ENCODE assay signal across 19 mouse cellular contexts in genomic region chr9:9027445-9027844, GRCm38 (mm10). TPM values are rescaled to one million over a fixed set of nuclear protein-coding genes. Genes with fewer than 3 reads are reported as not detected.
DNase-seq lines count a peak whose midpoint lies in the region; ATAC-seq and TF ChIP-seq lines count a peak whose summit lies in the region.
"Had no signal": no experiment of that assay in that cellular context is flagged by ENCODE, and none has a peak within 500 bp of the region (broad histone marks: within the 10 kb centered on the region; RNA-seq: fewer than 3 reads in every experiment).

No protein-coding gene starts in this region.

- no peaks in the 10 kb centered on the region; the same call in 1 of the 2 replicates for H3K36me3 ChIP-seq in lung, embryonic 14.5 days (ENCODE audit: insufficient read depth)
- no peaks in the 10 kb centered on the region for H3K36me3 ChIP-seq in midbrain, embryonic 13.5 days
- H3K36me3 ChIP-seq in heart, embryonic 11.5 days (ENCODE audit: control insufficient read depth, insufficient read depth, low read length): no peaks in the 10 kb centered on the region

- no peak overlapping the region for H3K9ac ChIP-seq in lung, embryonic 14.5 days
- no peak overlapping the region for H3K9ac ChIP-seq in midbrain, embryonic 13.5 days (replicated peaks)
- no peak overlapping the region for H3K9ac ChIP-seq in heart, embryonic 11.5 days (ENCODE audit: low read depth, low read length)
- H3K9ac ChIP-seq: liver, postnatal 0 days had no signal

- WGBS in lung, embryonic 14.5 days: 26% methylated on average over 5 of the region's 5 CpGs
- WGBS in midbrain, embryonic 13.5 days: 2% methylated on average over 5 of the region's 5 CpGs
- 20% methylated on average over 5 of the region's 5 CpGs for WGBS in heart, embryonic 11.5 days (ENCODE audit: insufficient replicate concordance)

- DNase-seq in lung, embryonic 14.5 days: peak; percentile 9
- DNase-seq in lung, postnatal 36 days: no peak
- DNase-seq in ZHBTc4 (ENCODE audit: low read depth, low spot score): peak; percentile 81
- DNase-seq in embryo, embryonic 9.5 days (ENCODE audit: extremely low spot score): peak; percentile 21
- DNase-seq in spleen, adult 18-20 months: no peak
- DNase-seq: adrenal gland, adult 2 months; cerebellum, postnatal 10 days; kidney, postnatal 36 days; left cerebral cortex, postnatal 4 days; liver, postnatal 0 days; right cerebral cortex, postnatal 25 days had no signal

- H3K27ac ChIP-seq in lung, embryonic 14.5 days (ENCODE audit: low read depth): no peak overlapping the region
- H3K27ac ChIP-seq in midbrain, embryonic 13.5 days: no peak overlapping the region
- H3K27ac ChIP-seq in heart, embryonic 11.5 days (ENCODE audit: low read depth, low read length): no peak overlapping the region
- H3K27ac ChIP-seq: macrophage had no signal

- no peaks in the 10 kb centered on the region for H3K27me3 ChIP-seq in lung, embryonic 14.5 days (ENCODE audit: insufficient read depth, low read length)
- no peaks in the 10 kb centered on the region for H3K27me3 ChIP-seq in midbrain, embryonic 13.5 days
- no peaks in the 10 kb centered on the region for H3K27me3 ChIP-seq in heart, embryonic 11.5 days (ENCODE audit: control insufficient read depth, insufficient read depth, low read length)
- H3K27me3 ChIP-seq: Patski had no signal

- H3K4me1 ChIP-seq in lung, embryonic 14.5 days (ENCODE audit: insufficient read depth): no peaks in the 10 kb centered on the region
- H3K4me1 ChIP-seq in midbrain, embryonic 13.5 days (replicated peaks): peaks cover 9% of the 10 kb centered on the region
- no peaks in the 10 kb centered on the region for H3K4me1 ChIP-seq in heart, embryonic 11.5 days (ENCODE audit: control insufficient read depth, insufficient read depth, low read length)

- H3K4me3 ChIP-seq in lung, embryonic 14.5 days (ENCODE audit: low read depth, low read length): no peak overlapping the region
- no peak overlapping the region for H3K4me3 ChIP-seq in midbrain, embryonic 13.5 days (replicated peaks)
- H3K4me3 ChIP-seq in heart, embryonic 11.5 days (ENCODE audit: low read depth, low read length): no peak overlapping the region
- H3K4me3 ChIP-seq: erythroblast, embryonic 14.5 days had no signal

- no peaks in the 10 kb centered on the region for H3K9me3 ChIP-seq in lung, embryonic 14.5 days (ENCODE audit: low read depth, low read length)
- no peaks in the 10 kb centered on the region for H3K9me3 ChIP-seq in midbrain, embryonic 13.5 days
- no peaks in the 10 kb centered on the region for H3K9me3 ChIP-seq in heart, embryonic 11.5 days (replicated peaks; ENCODE audit: control insufficient read depth, low read length)

- no peak for ATAC-seq in lung, embryonic 14.5 days (ENCODE audit: insufficient read depth)
- ATAC-seq in midbrain, embryonic 13.5 days: 0 out of 2 replicates have a peak, but pooled peaks have one; percentile 55
- ATAC-seq in heart, embryonic 11.5 days (replicated peaks; ENCODE audit: insufficient number of reproducible peaks, low FRiP score, low TSS enrichment): no peak
- ATAC-seq: CD4-positive, CD25-positive, alpha-beta regulatory T cell, adult 4 months; liver, postnatal 0 days; Patski had no signal

- no peak for TF ChIP-seq CTCF in lung, embryonic 14.5 days (IDR thresholded peaks at IDR 0.05; ENCODE audit: low read depth)

- no peak overlapping the region for H3K4me2 ChIP-seq in lung, embryonic 14.5 days
- no peak overlapping the region for H3K4me2 ChIP-seq in midbrain, embryonic 13.5 days (replicated peaks)
- no peak overlapping the region for H3K4me2 ChIP-seq in heart, embryonic 11.5 days

RNA-seq across cellular contexts. Expression of gene Gm16485, which starts 55.9 kb away (rescaled TPM):
- polyA plus RNA-seq in lung, embryonic 14.5 days (2014; fragmentation: Nextera tagmentation; extraction: Ambion mirVana): 0.16 TPM in 1 of 2 replicates, not detected in the other
- 0.13 and 0.19 TPM in 2 replicates for polyA plus RNA-seq in midbrain, embryonic 13.5 days (2015; fragmentation: Nextera tagmentation; extraction: Ambion mirVana)
- polyA plus RNA-seq in heart, embryonic 11.5 days (2014; fragmentation: Nextera tagmentation; extraction: Ambion mirVana): not detected in 2 replicates
- polyA plus RNA-seq: adrenal gland, adult 2 months; CD4-positive, CD25-positive, alpha-beta regulatory T cell, adult 4 months; erythroblast, embryonic 14.5 days; gonadal fat pad, adult 2 months; heart, postnatal 0 days; liver, postnatal 0 days; macrophage; Patski had no signal

Comparison
In these comparisons a context has a peak if more than half of its experiments do, and no peak if none do; other contexts are left out.
1. DNase-seq: peak in lung, embryonic 14.5 days (single experiment), ZHBTc4 (single experiment) and embryo, embryonic 9.5 days (single experiment); none in lung, postnatal 36 days (single experiment) and spleen, adult 18-20 months (0 of 2).